Mouse (Mus musculus): Measurements from ENCODE around the gene Gm6657.

The Gm6657 gene

DNA sequence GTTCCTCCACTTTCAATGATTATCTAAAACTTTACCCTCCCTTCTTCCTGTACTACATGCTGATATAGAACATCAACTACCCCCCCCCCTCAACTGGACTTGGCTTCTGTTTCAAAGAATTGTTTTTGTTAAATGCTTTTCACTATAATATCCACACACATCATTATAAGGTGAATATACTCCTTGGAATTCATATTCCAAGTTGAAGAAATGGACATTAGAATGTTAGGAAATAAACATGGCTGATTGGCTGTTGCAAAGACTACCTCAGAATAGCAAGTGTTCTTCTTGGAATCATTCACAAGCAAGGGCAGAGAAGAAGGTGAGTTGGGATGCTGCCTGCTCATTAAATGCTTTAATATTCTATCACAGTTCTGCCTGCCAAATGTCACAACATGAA, at the start of gene Gm6657:
Gm6657 (plus strand) TSS at position 301 of the 400 bp plus-strand sequence.
- no peak for DNase-seq

DNA sequence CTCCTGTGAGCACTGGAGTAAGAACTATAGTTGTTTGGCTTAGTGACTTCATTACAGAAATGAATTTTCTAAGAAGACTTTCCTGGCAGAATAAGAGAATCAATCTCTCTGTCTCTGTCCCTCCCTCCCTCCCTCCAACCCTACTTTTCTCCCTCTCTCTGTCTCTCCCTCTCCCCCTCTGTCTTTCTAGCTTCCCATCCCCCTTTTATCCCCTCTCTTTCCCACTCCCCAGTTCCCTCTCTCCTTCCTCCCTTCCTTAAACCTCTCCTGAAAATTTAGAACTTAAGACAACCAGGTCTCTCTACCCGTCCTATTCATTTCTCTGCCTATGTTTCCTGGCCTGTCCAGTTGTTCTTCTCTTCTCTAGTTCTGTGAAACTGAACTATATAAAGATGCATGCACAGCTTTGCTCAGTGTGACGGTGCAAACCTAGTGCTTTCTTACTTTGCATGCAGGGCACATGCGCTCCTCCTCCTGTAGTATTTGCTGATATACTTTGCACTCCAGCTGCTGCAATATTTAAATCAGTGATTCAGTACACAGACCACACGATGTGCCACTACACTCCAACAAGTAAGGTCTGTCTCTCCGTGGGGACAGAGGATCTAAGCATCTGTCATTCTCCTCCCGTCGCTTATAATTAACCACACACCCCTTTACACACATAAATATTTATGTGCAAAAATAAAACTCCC, 40.6 kb upstream of the Gm6657 start:
- peak; percentile 21 for DNase-seq

DNA sequence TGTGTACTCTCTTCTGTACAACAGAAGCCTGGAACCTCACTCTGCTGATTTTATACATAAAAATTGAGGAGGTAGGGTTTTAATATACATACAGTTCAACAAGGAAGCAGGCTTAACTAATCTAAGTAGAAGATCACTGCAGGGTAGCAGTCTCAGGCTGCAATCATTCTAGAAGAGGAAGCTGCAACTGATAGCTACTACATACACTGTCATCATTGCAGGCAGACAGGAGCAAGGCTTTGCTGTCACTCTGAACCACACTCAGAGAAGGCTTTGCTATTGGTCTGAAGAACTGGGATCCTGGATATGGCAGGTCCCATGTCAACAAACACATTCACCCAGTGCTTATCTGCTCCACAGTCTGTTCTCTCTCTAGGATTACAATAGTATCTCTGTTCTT, 23.9 kb upstream of the Gm6657 start:
- DNase-seq: no peak

DNA sequence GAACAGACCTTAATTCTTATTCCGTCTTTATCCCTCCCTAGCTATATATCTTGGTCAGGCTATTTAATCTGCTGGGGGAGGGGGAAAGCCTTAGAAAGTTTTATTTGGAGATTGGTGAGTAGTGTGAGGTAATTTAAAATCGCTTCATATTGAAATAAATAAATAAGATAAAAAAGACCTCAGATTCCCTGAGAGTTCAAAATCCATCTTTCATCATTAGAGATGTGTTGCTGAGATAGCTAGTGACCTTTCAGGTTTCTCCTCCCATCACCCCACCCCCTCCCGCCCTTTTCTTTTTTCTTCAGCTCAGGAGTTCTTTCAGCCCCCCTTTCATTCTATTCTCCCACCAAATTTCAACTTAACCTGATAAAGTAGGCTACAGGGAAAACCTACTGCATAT, 20.1 kb upstream of the Gm6657 start:
- DNase-seq: no peak

DNA sequence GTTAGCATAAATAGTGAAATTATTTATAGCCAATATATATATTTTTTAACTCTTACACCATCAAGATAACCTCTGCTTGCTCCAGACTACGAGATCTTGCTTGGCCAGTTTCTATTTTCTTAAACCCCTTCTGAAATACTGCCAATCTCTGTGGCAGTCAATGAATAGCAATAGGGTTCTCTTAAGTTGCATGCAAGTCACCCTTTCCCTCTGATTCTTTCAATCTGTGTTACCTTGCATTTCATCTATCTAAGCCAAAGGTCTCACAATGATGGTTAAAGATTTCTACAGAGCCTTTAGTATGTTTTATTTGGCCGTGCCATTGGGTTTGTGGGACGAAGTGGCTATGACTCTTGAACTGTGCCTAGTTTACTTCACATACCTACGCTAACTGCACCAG, 19.4 kb upstream of the Gm6657 start:
- DNase-seq: no peak

DNA sequence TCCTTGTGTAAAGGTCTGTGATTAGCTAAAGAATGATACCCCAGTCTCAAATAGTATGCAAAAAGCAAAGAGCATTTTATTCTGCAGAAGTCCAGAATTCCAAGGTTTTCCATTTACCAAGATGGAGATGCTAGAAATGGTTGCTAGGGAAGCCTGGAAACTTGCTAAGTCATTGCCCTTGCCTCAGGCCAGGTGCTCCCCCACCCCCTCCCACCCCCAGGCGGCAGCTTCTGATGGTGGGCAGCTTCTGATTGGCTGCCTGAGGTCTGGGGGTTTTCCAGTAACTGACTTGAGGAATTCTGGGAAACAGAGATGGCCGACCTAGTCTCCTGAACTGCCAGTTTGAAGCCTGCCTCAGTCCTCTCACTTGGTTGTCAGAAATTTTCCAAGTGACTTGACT, 12.6 kb upstream of the Gm6657 start:
- no peak for DNase-seq

DNA sequence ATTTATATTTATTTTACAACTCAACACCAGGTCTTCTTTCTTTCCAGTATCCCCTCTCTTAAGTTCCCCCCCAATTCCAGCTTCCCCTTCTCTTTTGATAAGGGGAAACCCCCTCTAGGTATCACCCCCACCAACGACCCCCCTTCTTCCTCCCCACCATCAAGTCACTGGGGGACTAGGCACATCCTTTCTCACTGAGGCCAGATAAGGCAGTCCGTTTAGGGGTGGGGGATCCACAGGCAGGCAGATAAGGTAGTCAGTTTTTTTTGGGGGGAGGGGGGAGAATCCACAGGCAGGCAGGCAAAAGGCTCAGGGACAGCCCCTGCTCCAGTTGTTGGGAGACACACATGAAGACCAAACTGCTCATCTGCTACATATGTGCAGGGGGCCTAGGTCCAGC, 1.3 kb downstream of the Gm6657 start:
- DNase-seq: no peak

DNA sequence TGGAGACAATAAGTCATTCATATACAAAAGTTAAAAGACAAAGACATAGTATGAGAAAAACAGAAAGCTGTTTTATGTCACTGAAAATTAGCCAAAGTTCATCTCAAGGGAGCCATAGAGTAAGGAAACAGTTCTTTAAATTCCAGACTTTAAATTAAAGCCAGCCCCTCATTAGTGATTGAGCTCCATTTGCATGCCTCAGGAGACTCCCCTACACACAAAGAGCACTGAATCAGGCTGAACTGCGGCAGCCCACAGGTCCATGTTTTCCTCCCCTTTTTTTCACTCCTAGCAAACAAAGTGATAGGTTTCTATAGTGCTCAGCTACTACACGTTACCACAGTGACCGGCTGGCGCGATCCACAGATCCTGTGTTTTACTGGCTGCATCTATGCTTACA, 9.6 kb downstream of the Gm6657 start:
- peak; percentile 6 for DNase-seq

DNA sequence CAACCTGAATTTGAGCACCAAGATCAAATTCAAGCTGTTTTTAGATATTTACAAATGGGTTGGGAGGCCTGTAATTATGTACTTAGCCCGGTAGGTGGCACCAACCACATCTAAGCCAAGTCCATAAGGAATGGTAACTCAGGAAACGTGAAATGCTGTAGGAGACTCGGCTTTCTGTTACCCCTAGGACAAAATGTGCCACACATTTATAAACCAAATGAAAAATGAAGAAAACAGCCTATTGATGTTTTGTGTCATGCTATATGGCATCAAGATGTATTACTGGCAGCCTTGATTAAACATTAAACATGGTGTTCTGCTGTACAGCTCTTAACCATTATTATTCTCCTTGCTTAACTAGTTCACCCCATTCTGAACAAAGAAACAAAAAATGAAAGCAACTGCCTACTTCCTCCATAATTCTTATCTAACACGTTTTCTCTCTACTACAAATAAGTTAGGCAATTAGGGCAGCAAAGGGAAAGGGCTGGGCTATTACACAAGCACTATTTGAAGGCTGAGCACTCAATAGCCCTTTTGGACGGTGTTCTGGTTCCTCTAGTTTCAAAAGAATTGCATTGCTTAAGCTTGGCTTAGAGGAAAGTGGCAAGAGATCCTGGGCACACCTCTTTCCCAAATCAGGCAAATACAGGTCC, 12.0 kb downstream of the Gm6657 start:
- peak; percentile 43 for DNase-seq

DNA sequence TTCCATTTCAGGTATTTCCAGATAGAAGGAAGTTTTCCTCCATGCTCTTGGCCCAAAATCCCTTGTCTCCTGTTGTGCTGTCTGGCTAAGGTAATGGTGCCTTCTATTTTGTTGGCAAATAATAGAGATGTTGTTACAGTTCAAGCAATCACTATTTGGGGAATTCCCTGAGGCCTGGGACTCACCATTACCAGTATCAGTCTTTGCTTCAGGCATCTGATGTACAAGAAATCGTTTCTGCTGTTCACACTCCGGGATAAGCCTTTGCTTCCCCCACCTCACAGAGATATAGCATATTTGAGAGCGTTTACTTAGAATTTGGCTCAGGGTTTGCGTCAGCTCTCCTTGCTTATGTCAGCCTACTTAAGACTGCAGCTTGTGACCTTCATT, 12.5 kb downstream of the Gm6657 start:
- no peak for DNase-seq

DNA sequence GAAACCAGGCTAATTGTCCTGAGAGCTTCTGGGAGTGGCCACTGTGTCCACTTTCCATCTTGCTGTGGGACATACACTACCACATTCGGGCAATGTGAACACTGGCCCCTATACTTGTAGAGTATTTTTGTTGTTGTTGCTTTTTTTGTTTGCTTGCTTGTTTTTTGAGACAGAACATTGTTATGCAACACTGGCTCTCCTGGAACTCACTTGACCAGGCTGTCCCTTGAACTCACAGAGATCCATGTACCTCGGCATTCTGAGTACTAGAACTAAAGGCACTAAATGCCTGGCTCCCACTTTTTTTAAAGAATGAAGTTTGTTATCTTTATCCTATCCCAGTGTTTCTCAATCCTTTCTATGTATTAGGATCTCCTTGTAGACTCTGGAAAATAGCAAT, 15.8 kb downstream of the Gm6657 start:
- no peak for DNase-seq

DNA sequence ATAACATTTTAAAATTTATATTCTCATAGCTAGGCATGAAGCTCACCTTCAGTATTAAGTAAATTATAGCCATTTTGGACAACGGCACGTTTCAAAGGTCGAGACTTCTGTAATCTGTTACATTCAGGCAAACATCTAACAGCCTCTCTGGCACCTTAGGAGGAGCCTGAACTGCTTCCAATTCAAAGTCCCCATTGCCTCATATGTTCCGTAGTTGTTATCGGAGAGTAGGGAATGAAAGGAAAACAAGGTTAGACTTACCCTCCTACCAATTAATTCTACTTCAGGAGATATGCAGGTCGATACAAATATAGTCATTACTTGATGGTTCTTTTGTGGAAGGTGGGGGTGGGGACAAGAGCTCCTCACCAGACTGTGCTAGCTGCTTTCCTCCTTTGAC, 21.4 kb downstream of the Gm6657 start:
- DNase-seq: no peak

DNA sequence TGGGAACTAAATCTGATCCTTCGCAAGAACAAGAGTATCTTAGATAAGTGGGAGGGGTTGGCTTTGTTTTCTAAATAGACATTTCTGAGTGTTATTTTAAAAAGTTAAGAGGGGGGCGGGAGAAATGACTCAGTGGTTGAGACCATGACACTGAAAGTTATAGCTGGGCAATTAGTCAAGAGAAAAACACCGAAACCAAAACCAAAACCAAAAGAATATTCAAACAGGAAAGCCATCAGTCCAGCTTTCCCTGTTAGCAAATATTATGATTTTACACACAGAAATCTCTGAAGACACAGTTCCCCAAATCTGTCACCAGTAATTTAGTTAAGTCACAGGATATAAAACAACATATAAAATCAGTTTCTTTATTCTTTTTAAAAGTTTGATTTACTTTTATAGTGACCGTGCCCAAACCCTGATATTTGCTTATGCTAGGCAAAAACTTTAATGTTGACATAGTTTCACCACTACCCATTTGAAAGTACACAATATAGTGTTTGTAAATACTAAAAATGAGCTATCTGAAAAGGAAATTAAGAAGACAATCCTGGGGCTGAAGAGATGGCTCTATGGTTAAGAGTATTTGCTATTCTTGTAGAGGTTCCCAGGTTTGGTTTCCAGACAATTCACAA, 25.3 kb downstream of the Gm6657 start:
- DNase-seq: no peak

DNA sequence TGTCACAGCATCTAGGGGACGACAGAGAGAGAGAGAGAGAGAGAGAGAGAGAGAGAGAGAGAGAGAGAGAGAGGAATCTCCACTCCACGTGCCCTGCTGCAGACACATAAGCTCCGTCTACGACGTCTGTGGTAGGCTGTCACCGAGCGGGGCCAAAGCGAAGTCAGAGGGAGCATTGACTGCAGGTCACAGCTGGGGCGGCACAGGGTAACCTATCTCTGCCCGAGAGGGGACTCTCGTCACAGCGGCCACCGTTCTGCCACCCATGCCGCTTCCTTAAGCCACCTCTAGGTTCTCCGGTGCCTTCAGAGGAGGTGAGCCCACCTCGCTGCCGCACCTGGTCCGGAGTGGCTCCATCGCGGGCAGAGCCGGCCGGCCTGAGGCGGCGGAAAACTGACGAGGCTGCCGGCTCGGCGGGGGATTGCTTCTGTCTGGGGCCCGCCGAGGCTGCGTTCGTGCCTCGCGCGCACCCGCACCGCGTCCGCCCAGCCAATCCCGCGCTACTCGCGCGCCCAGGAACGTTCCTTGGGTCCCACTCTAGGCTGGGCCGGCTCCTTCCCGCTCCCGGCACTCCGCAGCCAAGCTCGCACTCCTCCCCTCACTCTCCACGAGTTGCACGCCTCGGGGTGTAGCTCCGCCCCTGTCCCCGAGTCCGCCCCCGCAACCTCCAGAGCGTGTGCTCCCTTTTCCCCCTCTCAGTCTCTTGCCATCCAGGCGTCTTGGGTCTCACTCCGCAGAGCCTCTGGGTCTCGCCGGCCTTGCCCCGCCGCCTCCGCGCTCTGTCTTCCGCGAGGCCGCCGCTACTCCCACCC, 31.9 kb downstream of the Gm6657 start, which contains the start of gene Gphn:
Gphn (plus strand) TSS at position 673 of the 812 bp plus-strand sequence.
- DNase-seq: peak; percentile 89

DNA sequence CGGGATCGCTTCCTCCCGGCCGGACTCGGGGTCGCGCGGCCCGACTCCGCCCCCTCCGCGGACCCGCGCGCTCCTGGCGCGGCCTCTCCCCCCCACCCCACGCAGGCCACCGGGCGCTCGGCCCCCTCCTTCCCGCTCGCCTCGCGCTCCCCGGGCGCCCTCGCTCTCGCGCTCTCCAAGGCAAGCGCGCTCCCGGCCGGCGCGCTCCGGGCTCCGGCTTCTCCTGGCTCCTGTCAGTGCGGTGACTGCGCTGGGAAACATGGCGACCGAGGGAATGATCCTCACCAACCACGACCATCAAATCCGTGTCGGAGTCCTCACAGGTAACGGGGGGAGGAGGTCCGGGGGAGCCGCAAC, 32.5 kb downstream of the Gm6657 start:
- DNase-seq: peak; percentile 89

DNA sequence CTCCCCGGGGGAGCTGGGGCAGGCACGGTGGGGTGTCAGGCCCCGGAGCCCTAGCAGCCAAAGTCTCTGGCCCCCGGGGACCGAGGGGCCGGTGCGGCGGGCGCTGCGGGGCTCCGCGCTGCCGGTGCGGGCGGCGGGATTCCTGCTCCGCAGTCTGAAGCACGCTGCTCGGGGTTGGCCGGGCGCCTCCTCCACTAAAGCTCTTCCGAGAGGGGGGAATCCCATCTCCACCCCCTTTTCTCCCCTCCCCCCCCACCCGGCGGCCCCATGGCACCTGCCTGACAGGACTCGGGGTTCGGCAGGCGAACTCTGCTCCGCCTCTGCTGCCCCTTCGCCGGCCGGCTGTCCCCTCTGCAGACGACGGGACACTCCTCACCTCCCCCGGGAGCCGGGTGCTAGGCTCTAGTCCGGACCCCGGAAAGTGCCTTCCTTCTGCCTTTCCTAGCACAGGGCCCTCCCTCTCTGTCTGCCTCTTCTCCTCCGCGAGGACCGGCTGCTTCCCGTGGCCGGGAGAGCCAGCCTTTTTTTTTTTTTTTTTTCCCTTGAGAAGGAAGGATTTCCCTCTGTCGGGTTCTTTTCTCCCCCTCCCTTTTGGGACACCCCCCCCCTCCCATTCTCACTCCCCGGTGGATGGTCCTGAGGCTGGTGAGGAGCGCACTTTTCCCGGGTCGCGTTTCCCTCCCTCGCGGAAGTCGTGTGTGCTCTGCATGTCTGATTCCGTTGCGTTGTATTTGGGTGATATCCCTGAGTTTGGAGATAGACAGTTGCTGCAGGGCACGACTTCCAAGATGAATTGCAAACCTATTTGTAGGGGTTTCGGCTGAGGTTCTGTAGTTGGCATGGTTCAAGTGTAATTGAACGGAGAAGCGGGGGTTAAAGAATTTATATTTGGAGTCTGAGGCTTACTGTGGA, 33.2 kb downstream of the Gm6657 start:
- peak; percentile 50 for DNase-seq

DNA sequence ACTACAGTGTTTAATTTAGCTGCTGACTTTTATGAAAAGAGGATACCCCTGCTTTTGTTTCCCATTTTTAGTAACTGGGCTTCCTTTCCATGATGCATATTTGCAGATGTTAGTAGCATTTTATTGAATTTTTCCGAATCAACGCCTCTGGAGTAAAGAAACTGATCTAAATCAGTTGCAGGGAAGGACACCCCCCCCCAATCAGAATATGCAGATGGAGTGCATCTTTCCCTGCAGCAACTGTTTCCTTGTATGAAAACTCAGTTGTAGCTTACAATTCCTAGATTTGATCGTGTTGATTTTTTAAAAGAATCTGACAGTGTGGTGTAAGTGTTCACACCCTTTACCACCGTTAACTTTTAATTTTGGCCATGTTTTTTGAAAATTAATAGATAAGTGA, 34.1 kb downstream of the Gm6657 start:
- no peak for DNase-seq

DNA sequence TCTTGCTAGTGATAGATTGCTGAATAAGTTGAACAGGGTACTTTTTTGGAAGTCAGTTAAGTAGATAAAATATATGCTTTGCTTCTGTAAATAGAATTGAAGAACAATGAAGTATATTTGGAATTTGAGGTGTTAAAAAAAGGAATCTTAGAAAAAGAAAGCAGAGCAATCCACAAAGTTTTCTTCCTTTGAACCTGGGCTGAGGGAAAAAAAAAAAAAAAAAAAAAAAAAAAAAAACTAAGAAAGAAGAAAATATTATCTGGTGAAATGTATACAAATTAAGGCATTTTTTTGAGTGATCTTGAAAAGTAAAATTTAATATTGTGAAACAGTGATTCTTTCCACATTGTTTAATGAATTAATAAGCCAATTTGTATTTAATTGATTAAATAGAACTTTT, 38.5 kb downstream of the Gm6657 start:
- DNase-seq: no peak

DNA sequence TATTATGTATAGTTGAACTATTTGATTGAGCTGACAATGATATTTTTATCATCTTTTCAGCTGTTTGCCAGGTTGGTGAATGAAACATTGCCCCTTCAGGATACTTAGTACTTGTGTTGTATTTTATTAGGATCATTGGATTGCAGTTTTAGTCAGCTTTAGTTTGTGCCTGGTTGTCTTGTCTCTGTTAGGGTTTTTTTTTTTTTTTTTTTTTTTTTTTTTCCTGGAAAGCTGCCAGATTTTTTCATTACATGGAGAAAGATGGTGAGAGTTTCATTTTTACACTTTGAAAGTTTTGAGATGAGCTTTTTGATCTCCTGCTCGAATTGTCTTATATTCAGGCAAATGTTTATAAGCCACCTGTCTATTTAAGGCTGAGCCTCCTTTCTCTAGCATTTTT, 54.3 kb downstream of the Gm6657 start:
- DNase-seq: no peak

DNA sequence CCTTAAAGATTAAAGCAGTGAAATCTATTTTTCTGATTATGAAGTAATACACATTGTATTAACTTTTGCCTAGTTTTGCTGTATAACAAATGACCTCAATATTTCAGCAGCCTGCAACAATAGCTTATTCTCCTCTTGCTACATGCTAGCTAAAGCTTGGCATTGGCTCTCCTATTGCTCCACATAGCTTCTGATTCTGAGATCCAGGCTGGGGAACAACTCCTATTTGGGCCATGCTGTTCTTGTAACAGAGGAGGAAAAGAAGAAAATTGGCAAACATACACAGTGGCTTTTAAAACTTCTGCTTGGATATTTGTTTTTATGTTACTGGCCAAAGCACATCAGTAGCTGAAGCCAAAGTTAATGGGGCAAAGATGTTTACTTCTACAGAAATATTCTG, 55.1 kb downstream of the Gm6657 start:
- DNase-seq: no peak
